Mouse (Mus musculus) bone marrow macrophage, adult 2 months (primary cell): ENCODE measurements around the gene Gm28230. TPM values are rescaled to one million over a fixed set of nuclear protein-coding genes. Genes with fewer than 3 reads are reported as not detected.

Experiments used
- H3K27ac ChIP-seq: 2 replicates; pipeline ENCODE4 v1.5.1; 2012; ENCODE audit warnings: low read depth, low read length; ENCODE audit not compliant: insufficient read depth
- H3K4me1 ChIP-seq: 2 replicates; pipeline ENCODE4 v1.6.1; 2012; ENCODE audit warnings: low read length; ENCODE audit not compliant: control insufficient read depth, insufficient read depth
- H3K4me3 ChIP-seq: 2 replicates; pipeline ENCODE4 v1.5.1; 2012; ENCODE audit warnings: mild to moderate bottlenecking, low read length, moderate library complexity; ENCODE audit not compliant: insufficient read depth
- CTCF ChIP-seq: IDR thresholded peaks from 2 replicates; pipeline ENCODE4 v1.5.1; 2012; ENCODE audit warnings: low read depth, mild to moderate bottlenecking, low read length, moderate library complexity
- POLR2A ChIP-seq: IDR thresholded peaks from 2 replicates; pipeline ENCODE4 v1.6.1; 2012; ENCODE audit warnings: mild to moderate bottlenecking, low read depth, low read length, borderline replicate concordance
- polyA plus RNA-seq: library from polyadenylated mRNA; stranded (reverse); fragments of >200 nt; gene quantifications from 2 replicates; pipeline ENCODE4 v1.2.4, GENCODE M21; 2012; ENCODE audit not compliant: missing spikeins, insufficient read depth, insufficient read length

Gm28230 gene
- not detected in 2 replicates for polyA plus RNA-seq

DNA sequence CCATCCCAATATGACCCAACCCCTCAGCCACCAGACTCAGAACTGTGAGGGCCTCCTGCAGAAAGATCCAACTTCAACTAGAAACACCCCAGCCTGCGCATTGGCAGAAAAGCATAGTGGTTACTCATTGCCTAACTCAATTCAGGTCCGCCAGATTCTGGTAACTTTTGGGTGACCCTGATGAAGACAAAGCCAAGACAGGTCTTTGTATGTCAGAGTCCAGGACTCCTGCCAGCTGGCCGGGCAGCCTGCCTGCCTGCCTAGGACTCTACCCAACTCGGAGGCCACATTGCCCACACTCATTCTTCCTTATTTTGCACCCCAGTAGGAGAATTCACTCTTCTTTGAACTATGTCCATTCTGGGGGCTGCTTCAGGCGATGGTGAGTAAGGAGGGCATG, at the start of gene Gm28230:
Gm28230 (plus strand) TSS at position 178 of the 400 bp plus-strand sequence.
- TF ChIP-seq POLR2A = no peak
- TF ChIP-seq CTCF = no peak
- Histone ChIP-seq H3K4me3 (no peak within 1 kb of the TSS), H3K4me1 (no peaks in the 10 kb centered on the region), H3K27ac (no peak within 1 kb of the TSS)

GRCm38 (mm10) chr2:74677106-74677505, 49.4 kb upstream of the Gm28230 start:
- no peak overlapping the region for H3K4me3 ChIP-seq
- no peak for TF ChIP-seq POLR2A
- TF ChIP-seq CTCF = no peak
- 0 out of 2 replicates have a peak, but pooled peaks cover 2% of the 10 kb centered on the region for H3K4me1 ChIP-seq
- H3K27ac ChIP-seq = no peak overlapping the region

GRCm38 (mm10) chr2:74678891-74679595, 47.5 kb upstream of the Gm28230 start, which contains the start of gene Hoxd11:
TSS of gene Hoxd11 (plus strand) at chr2:74679557.
- Histone ChIP-seq H3K4me1 (no peaks in the 10 kb centered on the region), H3K4me3 (no peak within 1 kb of the TSS), H3K27ac (no peak within 1 kb of the TSS)
- TF ChIP-seq POLR2A (no peak), CTCF (no peak)

DNA sequence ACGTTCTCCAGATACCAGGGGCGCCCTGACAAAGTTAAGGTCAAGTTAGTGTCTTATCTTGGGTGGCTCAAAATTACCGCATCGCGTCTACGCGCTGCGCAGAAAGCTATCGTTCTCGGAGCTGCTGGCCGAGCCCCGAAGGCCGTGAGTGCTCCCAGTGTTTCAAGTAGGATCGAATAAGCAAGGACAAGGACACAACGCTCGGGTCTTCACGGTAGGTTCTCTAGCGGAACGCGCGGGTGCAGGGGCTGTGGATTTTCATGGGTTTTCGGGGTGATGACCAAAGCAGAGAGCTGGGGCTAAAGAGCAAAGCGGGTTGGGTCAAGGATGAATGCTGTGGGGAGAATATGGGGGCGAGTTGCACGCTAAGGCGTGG, 46.9 kb upstream of the Gm28230 start:
- H3K4me1 ChIP-seq = no peaks in the 10 kb centered on the region
- H3K4me3 ChIP-seq = no peak overlapping the region
- H3K27ac ChIP-seq = no peak overlapping the region
- no peak for TF ChIP-seq CTCF

GRCm38 (mm10) chr2:74679980-74680379, 46.5 kb upstream of the Gm28230 start:
- Histone ChIP-seq H3K27ac (no peak overlapping the region), H3K4me3 (no peak overlapping the region), H3K4me1 (no peaks in the 10 kb centered on the region)
- TF ChIP-seq POLR2A (no peak), CTCF (no peak)

DNA sequence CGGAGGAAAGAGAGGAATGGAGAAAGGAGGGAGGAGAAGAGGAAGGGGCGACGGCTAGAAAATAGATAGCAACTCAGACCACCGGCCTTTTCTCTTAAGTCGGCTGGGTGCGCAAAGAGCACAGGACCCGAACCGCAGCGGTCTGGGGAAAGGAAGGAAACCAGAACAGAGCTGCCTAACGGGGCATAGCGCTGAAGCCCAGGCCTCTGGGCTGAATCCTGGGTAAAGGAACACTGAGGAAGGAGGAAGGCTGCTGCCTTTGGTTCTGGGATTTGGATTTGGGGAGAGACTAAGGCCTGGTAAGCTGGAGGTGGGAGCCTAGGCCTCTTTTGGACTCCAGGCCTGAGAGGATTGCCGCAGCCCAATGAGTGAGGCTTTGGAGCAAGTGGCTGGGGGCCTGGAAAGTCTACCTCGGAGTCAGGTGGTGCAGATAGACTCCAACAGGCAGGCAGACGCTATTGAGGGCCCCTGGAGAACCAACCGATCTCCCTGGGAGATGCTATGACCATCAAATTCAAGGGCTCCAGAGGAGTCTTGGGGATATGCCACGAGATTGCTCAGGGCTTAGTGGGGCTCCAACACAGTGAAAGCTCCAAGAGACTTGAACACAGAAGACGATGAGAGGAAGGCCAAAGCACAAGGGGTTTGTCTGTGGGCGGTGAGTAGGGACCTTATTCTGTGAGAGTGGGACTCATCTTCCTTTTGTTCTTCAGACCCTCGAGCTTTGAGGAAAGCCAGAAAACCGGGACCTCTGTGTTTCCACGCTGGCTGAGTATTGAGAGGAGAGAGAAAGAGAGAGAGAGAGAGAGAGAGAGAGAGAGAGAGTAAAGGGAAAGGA, 45.7 kb upstream of the Gm28230 start:
- TF ChIP-seq CTCF = no peak
- TF ChIP-seq POLR2A = no peak
- no peak overlapping the region for H3K27ac ChIP-seq
- H3K4me1 ChIP-seq = no peaks in the 10 kb centered on the region
- no peak overlapping the region for H3K4me3 ChIP-seq

DNA sequence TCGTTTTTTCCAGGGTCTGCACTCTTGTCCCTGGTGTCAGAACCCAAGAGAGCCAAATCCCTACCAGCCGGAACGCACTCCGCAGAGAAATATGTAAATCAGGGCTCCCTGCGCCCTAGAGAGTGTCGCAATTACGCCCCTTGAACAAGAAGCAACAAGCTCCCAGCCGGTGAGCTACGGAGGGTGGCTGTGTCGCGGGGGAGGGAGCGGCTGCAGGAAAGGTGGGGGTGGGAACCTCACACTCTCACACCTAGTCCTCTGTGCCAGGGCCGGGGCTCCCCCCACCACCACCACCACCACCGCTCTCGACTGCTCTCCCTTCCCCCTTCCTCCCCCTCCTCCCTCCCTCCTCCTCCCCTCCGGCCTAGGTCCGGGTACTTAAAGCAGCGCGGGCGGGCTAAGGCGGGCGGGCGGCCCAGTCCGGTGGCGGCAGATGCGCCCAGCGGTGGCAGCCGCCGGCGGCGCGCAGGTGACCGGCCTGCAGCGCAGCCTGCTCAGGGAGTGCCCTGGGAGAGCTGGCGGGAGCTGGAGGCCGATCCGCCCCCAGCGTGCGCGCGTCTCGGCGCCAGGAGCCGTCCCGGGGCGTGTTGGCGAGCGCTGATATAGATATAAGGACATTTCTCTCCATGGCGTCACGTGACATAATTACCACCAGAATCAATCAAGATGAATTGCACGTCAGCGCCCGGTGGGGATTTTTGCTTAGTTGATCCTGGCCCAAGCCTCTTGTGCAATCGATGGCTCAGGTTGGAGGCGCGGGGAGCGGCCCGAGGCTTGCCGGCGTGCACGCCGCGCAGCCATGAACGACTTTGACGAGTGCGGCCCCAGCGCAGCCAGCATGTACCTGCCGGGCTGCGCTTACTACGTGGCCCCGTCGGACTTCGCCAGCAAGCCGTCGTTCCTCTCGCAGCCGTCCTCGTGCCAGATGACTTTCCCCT, 44.7 kb upstream of the Gm28230 start:
- no peak overlapping the region for H3K4me3 ChIP-seq
- no peaks in the 10 kb centered on the region for H3K4me1 ChIP-seq
- TF ChIP-seq CTCF (no peak), POLR2A (no peak)
- no peak overlapping the region for H3K27ac ChIP-seq

GRCm38 (mm10) chr2:74682796-74683195, 43.7 kb upstream of the Gm28230 start:
- Histone ChIP-seq H3K4me1 (no peaks in the 10 kb centered on the region), H3K27ac (no peak overlapping the region), H3K4me3 (no peak overlapping the region)
- TF ChIP-seq POLR2A (no peak), CTCF (no peak)

- no peak for TF ChIP-seq POLR2A
- no peak for TF ChIP-seq CTCF
- Histone ChIP-seq H3K4me1 (no peaks in the 10 kb centered on the region), H3K27ac (no peak overlapping the region), H3K4me3 (no peak overlapping the region)
Measured at GRCm38 (mm10) chr2:74683471-74683951, 43.0 kb upstream of the Gm28230 start.
